Mouse (Mus musculus) ES-Bruce4 (cell line): ENCODE data around the gene Lef1. TPM values are rescaled to one million over a fixed set of nuclear protein-coding genes. Genes with fewer than 3 reads are reported as not detected.

ENCODE experiments used
- H3K27ac ChIP-seq: 2 replicates; pipeline ENCODE4 v1.5.1; 2012; ENCODE audit warnings: low read length, inconsistent platforms; ENCODE audit not compliant: insufficient read depth
- H3K27me3 ChIP-seq: 2 replicates; pipeline ENCODE4 v1.6.1; 2012; ENCODE audit warnings: mild to moderate bottlenecking, low read length, inconsistent platforms; ENCODE audit not compliant: control insufficient read depth, poor library complexity, insufficient read depth, severe bottlenecking
- H3K36me3 ChIP-seq: 2 replicates; pipeline ENCODE4 v1.6.1; 2012; ENCODE audit warnings: inconsistent platforms, mild to moderate bottlenecking, low read length, moderate library complexity; ENCODE audit not compliant: control insufficient read depth, poor library complexity, insufficient read depth, severe bottlenecking
- H3K4me1 ChIP-seq: one replicate; pipeline ENCODE4 v1.8.1; 2011; ENCODE audit warnings: low read length; ENCODE audit not compliant: control insufficient read depth, insufficient read depth
- H3K4me3 ChIP-seq: 2 replicates; pipeline ENCODE4 v1.5.1; 2011; ENCODE audit warnings: low read depth, mild to moderate bottlenecking, low read length
- H3K9ac ChIP-seq: 2 replicates; pipeline ENCODE4 v1.6.1; 2012; ENCODE audit warnings: low read depth, mild to moderate bottlenecking, inconsistent platforms; ENCODE audit not compliant: poor library complexity, severe bottlenecking
- H3K9me3 ChIP-seq: replicated peaks from 2 replicates; pipeline ENCODE4 v1.6.1; 2012; ENCODE audit warnings: mild to moderate bottlenecking, low read length, inconsistent platforms; ENCODE audit not compliant: control insufficient read depth, poor library complexity, insufficient read depth, severe bottlenecking
- CTCF ChIP-seq: IDR thresholded peaks from one replicate; pipeline ENCODE4 v1.8.1; 2011; ENCODE audit warnings: low read depth, low read length
- EP300 ChIP-seq: IDR thresholded peaks from 2 replicates; pipeline ENCODE4 v1.6.1; 2011; ENCODE audit warnings: low read depth, low read length; ENCODE audit not compliant: insufficient read depth
- POLR2A ChIP-seq: IDR thresholded peaks from one replicate; pipeline ENCODE4 v1.8.1; 2011; ENCODE audit warnings: low read length; ENCODE audit not compliant: insufficient read depth
- polyA plus RNA-seq: library from polyadenylated mRNA; stranded (reverse); fragments of >200 nt; gene quantifications from 2 replicates; pipeline ENCODE4 v1.2.4, GENCODE M21; 2011; ENCODE audit warnings: low read depth; ENCODE audit not compliant: missing spikeins, insufficient read depth, insufficient read length

The Lef1 gene
- polyA plus RNA-seq, 1 experiment: 3.4 TPM

DNA sequence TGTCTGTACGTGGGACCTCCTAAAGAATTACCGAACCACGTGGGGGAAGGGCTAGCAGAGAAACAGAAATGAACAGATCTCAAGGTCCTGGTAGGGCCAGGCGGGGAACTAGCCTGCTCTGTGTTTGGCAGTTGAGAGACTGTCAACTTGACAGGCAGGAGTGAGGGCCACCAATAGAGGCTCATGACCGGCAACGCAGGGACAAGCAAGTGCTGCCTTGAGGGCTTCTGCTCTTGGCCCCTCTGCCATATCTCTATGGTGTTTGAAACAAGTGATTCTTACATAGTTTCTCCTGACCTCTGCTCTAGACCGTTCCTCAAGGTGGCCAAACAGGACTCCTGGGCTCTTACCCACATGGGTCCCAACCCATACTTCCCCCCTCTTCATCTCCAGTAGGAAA is 141.3 kb downstream of the Lef1 start:
- H3K9me3 ChIP-seq: no peaks in the 10 kb centered on the region
- no peak for TF ChIP-seq EP300
- TF ChIP-seq POLR2A: no peak
- no peak for TF ChIP-seq CTCF
- no peaks in the 10 kb centered on the region; the same call in 1 of the 2 replicates for H3K36me3 ChIP-seq
- no peak overlapping the region for H3K27ac ChIP-seq
- H3K4me3 ChIP-seq: no peak overlapping the region
- no peaks in the 10 kb centered on the region for H3K27me3 ChIP-seq
- peaks cover 5% of the 10 kb centered on the region for H3K4me1 ChIP-seq
- no peak overlapping the region for H3K9ac ChIP-seq

DNA sequence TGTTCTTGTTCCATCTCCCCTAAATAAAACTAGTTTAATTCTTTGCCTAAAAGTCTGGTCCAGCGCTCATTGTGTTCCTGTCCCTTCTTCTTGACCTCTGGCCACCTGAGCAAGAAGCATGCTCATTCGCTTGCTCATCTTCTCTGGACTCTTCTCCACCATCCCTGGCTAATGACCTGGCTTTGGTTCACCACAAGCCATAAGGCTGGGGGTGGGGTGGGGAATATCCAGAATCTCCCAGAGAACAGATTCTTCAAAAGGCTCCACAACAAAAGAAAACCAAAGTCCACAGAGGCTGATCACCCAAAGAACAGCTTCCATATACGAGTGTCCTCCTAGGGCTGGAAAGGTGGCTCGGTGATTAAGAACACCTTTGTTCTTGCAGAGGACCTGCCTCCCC is 144.7 kb downstream of the Lef1 start:
- Histone ChIP-seq H3K27me3 (no peaks in the 10 kb centered on the region), H3K27ac (no peak overlapping the region), H3K36me3 (no peaks in the 10 kb centered on the region), H3K9ac (no peak overlapping the region), H3K9me3 (no peaks in the 10 kb centered on the region), H3K4me1 (peaks cover 1% of the 10 kb centered on the region), H3K4me3 (no peak overlapping the region)
- no peak for TF ChIP-seq EP300
- no peak for TF ChIP-seq CTCF
- no peak for TF ChIP-seq POLR2A

DNA sequence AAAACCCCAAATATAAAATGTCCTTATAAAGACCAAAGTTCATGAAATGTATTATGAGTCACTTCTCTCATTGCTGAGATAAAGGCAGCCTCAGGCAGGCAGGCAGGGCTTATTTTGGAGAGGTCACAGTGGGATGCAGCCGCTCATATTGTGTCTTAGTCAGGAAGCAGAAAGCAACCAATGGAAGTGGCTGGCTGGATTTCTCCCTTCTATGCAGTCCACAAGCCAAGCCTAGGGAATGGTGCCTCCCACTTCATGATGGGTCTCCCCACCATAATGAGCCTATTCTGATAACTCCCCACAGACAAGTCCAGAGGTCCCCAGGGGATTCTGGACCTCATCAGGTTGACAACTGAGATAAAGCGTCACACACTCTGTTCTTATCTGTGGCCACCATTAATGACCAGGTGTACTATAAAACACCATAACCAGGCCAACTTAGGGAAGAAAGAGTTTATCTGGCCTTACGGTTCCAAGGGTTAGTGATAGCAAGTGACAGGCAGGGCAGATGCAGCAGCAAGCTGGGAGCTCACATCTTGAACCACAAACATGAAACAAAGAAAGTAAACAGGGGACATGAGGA is 145.2 kb downstream of the Lef1 start:
- Histone ChIP-seq H3K9ac (no peak overlapping the region), H3K4me1 (peaks cover 1% of the 10 kb centered on the region), H3K9me3 (no peaks in the 10 kb centered on the region), H3K36me3 (no peaks in the 10 kb centered on the region), H3K27ac (no peak overlapping the region), H3K4me3 (no peak overlapping the region), H3K27me3 (no peaks in the 10 kb centered on the region)
- no peak for TF ChIP-seq POLR2A
- TF ChIP-seq CTCF: no peak
- no peak for TF ChIP-seq EP300

DNA sequence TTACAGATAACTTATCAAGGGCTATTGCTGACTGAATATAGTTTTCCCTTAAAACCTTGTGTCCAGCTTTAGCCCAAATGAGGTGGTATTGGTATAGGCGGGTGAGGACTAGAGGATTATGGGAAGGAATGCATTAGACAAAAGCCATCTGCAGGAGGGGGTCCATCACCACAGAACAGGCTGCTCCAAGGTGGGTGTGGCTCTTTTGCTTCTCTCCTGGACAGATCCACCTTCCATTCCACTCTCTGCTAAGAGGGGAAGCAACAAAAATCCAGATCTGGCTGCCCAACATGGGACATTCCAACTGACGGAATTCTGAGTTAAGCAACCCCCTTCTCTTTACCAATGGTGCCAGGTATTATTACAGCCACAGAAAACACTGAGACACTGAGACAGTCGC is 148.7 kb downstream of the Lef1 start:
- Histone ChIP-seq H3K4me3 (no peak overlapping the region), H3K4me1 (peaks cover 1% of the 10 kb centered on the region), H3K9ac (no peak overlapping the region), H3K36me3 (no peaks in the 10 kb centered on the region; the same call in 1 of the 2 replicates), H3K27me3 (no peaks in the 10 kb centered on the region), H3K9me3 (peaks cover 7% of the 10 kb centered on the region), H3K27ac (no peak overlapping the region)
- TF ChIP-seq EP300 (no peak), CTCF (no peak), POLR2A (no peak)

DNA sequence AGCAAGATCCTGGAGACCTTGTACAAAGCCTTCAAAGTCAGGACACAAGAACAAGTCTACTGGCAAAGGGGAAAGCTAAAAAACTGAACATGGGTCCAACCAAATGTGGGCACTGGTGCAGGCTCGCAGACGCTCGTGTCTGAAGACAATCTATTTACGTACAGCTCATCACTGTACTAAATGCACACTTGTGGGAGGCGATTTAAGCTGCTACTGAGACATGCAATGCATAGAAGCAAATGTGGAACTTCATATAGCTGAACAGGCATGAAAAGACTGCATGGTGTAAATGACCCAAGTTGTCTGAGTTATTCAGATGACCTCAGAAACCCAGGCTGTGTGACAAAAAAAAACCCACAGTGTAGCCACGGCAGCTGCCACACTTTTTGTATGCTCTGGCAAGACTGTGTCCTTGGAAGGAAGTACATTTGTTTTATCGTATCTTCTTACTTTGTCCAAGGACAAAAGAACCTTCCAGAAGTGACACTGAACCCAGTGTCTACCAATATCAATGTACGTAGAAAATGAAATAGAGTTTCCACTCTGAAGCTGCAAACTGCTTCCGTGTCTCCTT is 149.2 kb downstream of the Lef1 start:
- Histone ChIP-seq H3K27me3 (no peaks in the 10 kb centered on the region), H3K4me1 (peaks cover 1% of the 10 kb centered on the region), H3K4me3 (no peak overlapping the region), H3K9ac (no peak overlapping the region), H3K36me3 (no peaks in the 10 kb centered on the region; the same call in 1 of the 2 replicates), H3K9me3 (peaks cover 7% of the 10 kb centered on the region), H3K27ac (no peak overlapping the region)
- no peak for TF ChIP-seq POLR2A
- no peak for TF ChIP-seq CTCF
- no peak for TF ChIP-seq EP300

DNA sequence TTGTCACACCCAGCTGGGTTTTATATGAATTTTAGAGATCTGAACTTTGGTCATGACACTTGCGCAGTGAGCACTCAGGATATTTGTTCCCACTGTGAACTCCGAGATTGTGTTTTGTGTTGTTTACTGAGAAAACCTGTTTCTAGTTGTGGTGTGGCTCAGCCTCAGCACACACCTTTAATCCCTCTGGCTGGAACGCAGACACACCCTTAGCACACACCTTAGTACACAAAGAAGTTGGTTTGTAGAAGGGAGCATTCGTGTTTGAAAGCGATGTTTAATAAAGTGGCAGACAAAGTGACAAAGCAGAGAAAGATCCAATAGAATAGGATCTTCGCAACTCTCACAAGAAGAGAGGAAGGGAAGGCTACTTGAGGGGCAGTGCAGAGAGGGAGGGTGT is 150.1 kb downstream of the Lef1 start:
- TF ChIP-seq CTCF (no peak), EP300 (no peak), POLR2A (no peak)
- Histone ChIP-seq H3K27ac (no peak overlapping the region), H3K27me3 (no peaks in the 10 kb centered on the region), H3K4me3 (no peak overlapping the region), H3K4me1 (peaks cover 1% of the 10 kb centered on the region), H3K36me3 (no peaks in the 10 kb centered on the region; the same call in 1 of the 2 replicates), H3K9ac (no peak overlapping the region), H3K9me3 (peaks cover 7% of the 10 kb centered on the region)
